Mouse (Mus musculus) heart, embryonic 10.5 days (tissue): ENCODE data around the gene Fzd7. TPM values are rescaled to one million over a fixed set of nuclear protein-coding genes. Genes with fewer than 3 reads are reported as not detected.
A peak's percentile ranks its signal among the peaks of the same experiment; 100 is the strongest.
"Not testable (repeated sequence)": the region's sequence is repeated elsewhere in the genome, so short reads cannot be mapped to it uniquely, and the experiment has no call there.

Experiments
- DNase-seq: peaks from one replicate; pipeline ENCODE4 v3.0.0-alpha.2; 2017; ENCODE audit warnings: low spot score
- H3K27ac ChIP-seq: fragments of 300-500 bp; sonication (generic); 2 replicates; pipeline ENCODE4 v1.5.1; 2016; ENCODE audit warnings: mild to moderate bottlenecking
- H3K27me3 ChIP-seq: fragments of 300-500 bp; sonication (generic); 2 replicates; pipeline ENCODE4 v1.6.1; 2016; ENCODE audit warnings: mild to moderate bottlenecking; ENCODE audit not compliant: poor library complexity, insufficient read depth, severe bottlenecking
- H3K36me3 ChIP-seq: fragments of 300-500 bp; sonication (generic); 2 replicates; pipeline ENCODE4 v1.6.1; 2016; ENCODE audit warnings: mild to moderate bottlenecking, moderate library complexity
- H3K4me1 ChIP-seq: fragments of 300-500 bp; sonication (generic); 2 replicates; pipeline ENCODE4 v1.6.1; 2016; ENCODE audit warnings: mild to moderate bottlenecking
- H3K4me3 ChIP-seq: fragments of 300-500 bp; sonication (generic); 2 replicates; pipeline ENCODE4 v1.5.1; 2016; ENCODE audit warnings: mild to moderate bottlenecking, moderate library complexity
- H3K9me3 ChIP-seq: fragments of 300-500 bp; sonication (generic); 2 replicates; pipeline ENCODE4 v1.6.1; 2016; ENCODE audit warnings: mild to moderate bottlenecking, moderate library complexity
- WGBS: fragments of 180-500 bp; shearing (Covaris S2); methylation state at CpG from one replicate; pipeline ENCODE4 v1.1.7; 2016; 5-methylcytosine and 5-hydroxymethylcytosine counted together
- polyA plus RNA-seq: library from polyadenylated mRNA; unstranded; fragments of >200 nt; fragmentation: Nextera tagmentation; extraction: Ambion mirVana; gene quantifications from 2 replicates; pipeline ENCODE4 v1.2.1, GENCODE M21; 2016

Fzd7 gene
- polyA plus RNA-seq, result 4.2 and 13.0 TPM in 2 replicates

GRCm38 (mm10) chr1:59482331-59482695 is at the start of gene Fzd7:
Fzd7 (plus strand) TSS chr1:59482424.
- Histone ChIP-seq H3K4me3 (peak within 1 kb of the TSS; percentile 81), H3K27me3 (peaks cover 25% of the 10 kb centered on the region), H3K9me3 (no peaks in the 10 kb centered on the region), H3K36me3 (no peaks in the 10 kb centered on the region), H3K27ac (peak within 1 kb of the TSS; percentile 92), H3K4me1 (peaks cover 30% of the 10 kb centered on the region)
- WGBS, result under 1% methylated on average over 35 of the region's 35 CpGs
- no peak for DNase-seq

- H3K27me3 ChIP-seq, result peaks cover 16% of the 10 kb centered on the region; the same call in 1 of the 2 replicates
- H3K4me3 ChIP-seq, result no peak overlapping the region
- no peak for DNase-seq
- H3K4me1 ChIP-seq, result 0 out of 2 replicates have a peak, but pooled peaks cover 3% of the 10 kb centered on the region
- H3K36me3 ChIP-seq, result no peaks in the 10 kb centered on the region
- no peaks in the 10 kb centered on the region for H3K9me3 ChIP-seq
- WGBS, result 49% methylated on average over 6 of the region's 6 CpGs
- H3K27ac ChIP-seq, result no peak overlapping the region
These were observed 48.9 kb upstream of the Fzd7 start for GRCm38 (mm10) chr1:59433296-59433695.

GRCm38 (mm10) chr1:59434071-59434470 is 48.2 kb upstream of the Fzd7 start:
- 67% methylated on average over 3 of the region's 3 CpGs for WGBS
- H3K36me3 ChIP-seq, result no peaks in the 10 kb centered on the region
- no peak overlapping the region for H3K27ac ChIP-seq
- H3K4me3 ChIP-seq, result no peak overlapping the region
- DNase-seq, result no peak
- peaks cover 16% of the 10 kb centered on the region; the same call in 1 of the 2 replicates for H3K27me3 ChIP-seq
- no peaks in the 10 kb centered on the region for H3K9me3 ChIP-seq
- H3K4me1 ChIP-seq, result 0 out of 2 replicates have a peak, but pooled peaks cover 3% of the 10 kb centered on the region

- no peak for DNase-seq
- Histone ChIP-seq H3K36me3 (no peaks in the 10 kb centered on the region), H3K27me3 (peaks cover 13% of the 10 kb centered on the region; the same call in 1 of the 2 replicates), H3K27ac (no peak overlapping the region), H3K4me1 (peaks cover 6% of the 10 kb centered on the region; the same call in 1 of the 2 replicates), H3K9me3 (no peaks in the 10 kb centered on the region), H3K4me3 (no peak overlapping the region)
- WGBS, result 80% methylated on average over 5 of the region's 5 CpGs
These were observed 47.0 kb upstream of the Fzd7 start for GRCm38 (mm10) chr1:59435270-59435669.

- Histone ChIP-seq H3K36me3 (no peaks in the 10 kb centered on the region), H3K9me3 (no peaks in the 10 kb centered on the region), H3K27ac (no peak overlapping the region), H3K4me3 (no peak overlapping the region), H3K4me1 (peaks cover 6% of the 10 kb centered on the region; the same call in 1 of the 2 replicates), H3K27me3 (peaks cover 7% of the 10 kb centered on the region; the same call in 1 of the 2 replicates)
- 65% methylated on average over 3 of the region's 3 CpGs for WGBS
- DNase-seq, result no peak
These were observed 45.9 kb upstream of the Fzd7 start for GRCm38 (mm10) chr1:59436321-59436720.

GRCm38 (mm10) chr1:59437927-59438326 is 44.3 kb upstream of the Fzd7 start:
- no peaks in the 10 kb centered on the region for H3K9me3 ChIP-seq
- H3K27me3 ChIP-seq, result peaks cover 7% of the 10 kb centered on the region; the same call in 1 of the 2 replicates
- no peaks in the 10 kb centered on the region for H3K36me3 ChIP-seq
- H3K27ac ChIP-seq, result no peak overlapping the region
- WGBS, result 39% methylated on average over 3 of the region's 3 CpGs
- H3K4me3 ChIP-seq, result no peak overlapping the region
- no peak for DNase-seq
- H3K4me1 ChIP-seq, result peaks cover 6% of the 10 kb centered on the region; the same call in 1 of the 2 replicates

- no peak for DNase-seq
- Histone ChIP-seq H3K36me3 (no peaks in the 10 kb centered on the region), H3K4me3 (no peak overlapping the region), H3K27me3 (peaks cover 7% of the 10 kb centered on the region; the same call in 1 of the 2 replicates), H3K9me3 (no peaks in the 10 kb centered on the region), H3K4me1 (peaks cover 6% of the 10 kb centered on the region; the same call in 1 of the 2 replicates), H3K27ac (no peak overlapping the region)
- 75% methylated on average over 4 of the region's 4 CpGs for WGBS
These were observed 43.9 kb upstream of the Fzd7 start for GRCm38 (mm10) chr1:59438330-59438729.

GRCm38 (mm10) chr1:59439252-59439651 is 43.0 kb upstream of the Fzd7 start:
- H3K4me3 ChIP-seq, result no peak overlapping the region
- H3K27me3 ChIP-seq, result peaks cover 7% of the 10 kb centered on the region; the same call in 1 of the 2 replicates
- H3K9me3 ChIP-seq, result no peaks in the 10 kb centered on the region
- no peak overlapping the region for H3K27ac ChIP-seq
- peaks cover 6% of the 10 kb centered on the region; the same call in 1 of the 2 replicates for H3K4me1 ChIP-seq
- H3K36me3 ChIP-seq, result no peaks in the 10 kb centered on the region
- no peak for DNase-seq
- 73% methylated on average over 2 of the region's 2 CpGs for WGBS

GRCm38 (mm10) chr1:59439941-59440340 is 42.3 kb upstream of the Fzd7 start:
- peaks cover 5% of the 10 kb centered on the region; the same call in 1 of the 2 replicates for H3K27me3 ChIP-seq
- H3K4me3 ChIP-seq, result no peak overlapping the region
- WGBS, result 59% methylated on average over 1 of the region's 1 CpGs
- no peak for DNase-seq
- H3K4me1 ChIP-seq, result peaks cover 6% of the 10 kb centered on the region; the same call in 1 of the 2 replicates
- H3K9me3 ChIP-seq, result no peaks in the 10 kb centered on the region
- no peak overlapping the region for H3K27ac ChIP-seq
- H3K36me3 ChIP-seq, result no peaks in the 10 kb centered on the region

- 92% methylated on average over 14 of the region's 14 CpGs for WGBS
- H3K4me1 ChIP-seq, H3K36me3 ChIP-seq, H3K27ac ChIP-seq, DNase-seq, H3K27me3 ChIP-seq, H3K9me3 ChIP-seq, H3K4me3 ChIP-seq: not testable (repeated sequence)
These were observed 39.5 kb upstream of the Fzd7 start for GRCm38 (mm10) chr1:59442721-59443120.

GRCm38 (mm10) chr1:59444127-59444660 is 38.0 kb upstream of the Fzd7 start:
- Histone ChIP-seq H3K9me3 (no peaks in the 10 kb centered on the region), H3K36me3 (no peaks in the 10 kb centered on the region), H3K4me3 (no peak overlapping the region), H3K4me1 (peaks cover 8% of the 10 kb centered on the region; the same call in 1 of the 2 replicates), H3K27ac (no peak overlapping the region), H3K27me3 (peaks cover 15% of the 10 kb centered on the region)
- DNase-seq, result no peak
- 78% methylated on average over 3 of the region's 3 CpGs for WGBS

GRCm38 (mm10) chr1:59445242-59445641 is 37.0 kb upstream of the Fzd7 start:
- DNase-seq, result no peak
- H3K4me1 ChIP-seq, result peaks cover 11% of the 10 kb centered on the region; the same call in 1 of the 2 replicates
- no peaks in the 10 kb centered on the region for H3K36me3 ChIP-seq
- no peak overlapping the region for H3K27ac ChIP-seq
- WGBS, result 77% methylated on average over 5 of the region's 5 CpGs
- H3K9me3 ChIP-seq, result no peaks in the 10 kb centered on the region
- no peak overlapping the region for H3K4me3 ChIP-seq
- peaks cover 18% of the 10 kb centered on the region for H3K27me3 ChIP-seq

GRCm38 (mm10) chr1:59448497-59449270 is 33.5 kb upstream of the Fzd7 start:
- Histone ChIP-seq H3K4me1 (peaks cover 22% of the 10 kb centered on the region), H3K27ac (peak overlapping the region; percentile 31; the same call in 1 of the 2 replicates), H3K36me3 (0 out of 2 replicates have a peak, but pooled peaks cover 2% of the 10 kb centered on the region), H3K4me3 (no peak overlapping the region), H3K27me3 (peaks cover 28% of the 10 kb centered on the region), H3K9me3 (no peaks in the 10 kb centered on the region)
- no peak for DNase-seq
- WGBS, result 45% methylated on average over 11 of the region's 11 CpGs
